Mouse (Mus musculus) left cerebral cortex, postnatal 4 days (tissue): ENCODE data around the gene Olfr721-ps1. TPM values are rescaled to one million over a fixed set of nuclear protein-coding genes. Genes with fewer than 3 reads are reported as not detected.

ENCODE experiments used
- DNase-seq: peaks from one replicate; pipeline ENCODE4 v3.0.0-alpha.2; 2022
- intact Hi-C: fragments of 180-260 bp; cut with DNase I; formaldehyde crosslinking; loops from one replicate; pipeline ENCODE4 v1.15.1; 2025
- total RNA-seq, 2 experiments: library from RNA; stranded (reverse); gene quantifications; 2 replicates each; pipeline ENCODE4 v1.2.3; 2021

The Olfr721-ps1 gene
- not detected for total RNA-seq

GRCm38 (mm10) chr14:14400998-14401397 is at the start of gene Olfr721-ps1:
Gene Olfr721-ps1, plus strand, starts transcription at chr14:14401298.
- no peak for DNase-seq
- intact Hi-C loops = no loop called here

- intact Hi-C loops = no loop called here
- DNase-seq = no peak
These were observed 49.1 kb upstream of the Olfr721-ps1 start for GRCm38 (mm10) chr14:14351721-14352590.

GRCm38 (mm10) chr14:14352606-14353005 is 48.5 kb upstream of the Olfr721-ps1 start:
- DNase-seq = no peak
- intact Hi-C loops = no loop called here

- DNase-seq = no peak
- intact Hi-C loops = no loop called here
These were observed 47.9 kb upstream of the Olfr721-ps1 start for GRCm38 (mm10) chr14:14353081-14353732.

GRCm38 (mm10) chr14:14353740-14354510 is 47.2 kb upstream of the Olfr721-ps1 start:
- DNase-seq = no peak
- intact Hi-C loops = no loop called here

- intact Hi-C loops = no loop called here
- DNase-seq = no peak
These were observed 46.4 kb upstream of the Olfr721-ps1 start for GRCm38 (mm10) chr14:14354511-14355359.

GRCm38 (mm10) chr14:14355360-14355646 is 45.8 kb upstream of the Olfr721-ps1 start:
- intact Hi-C loops = no loop called here
- no peak for DNase-seq

GRCm38 (mm10) chr14:14395535-14395934 is 5.6 kb upstream of the Olfr721-ps1 start:
- intact Hi-C loops = no loop called here
- no peak for DNase-seq

GRCm38 (mm10) chr14:14436078-14436658 is 35.1 kb downstream of the Olfr721-ps1 start:
- intact Hi-C loops = no loop called here
- DNase-seq = no peak

Other genes starting within 250 kb of the Olfr721-ps1 start
- gene Olfr720, start 214.5 kb upstream of the Olfr721-ps1 start, total RNA-seq = not detected
- not detected for gene Olfr31, start 78.5 kb upstream of the Olfr721-ps1 start, total RNA-seq
- 1 to 10 TPM; 6.0 TPM for gene Il3ra, start 55.0 kb upstream of the Olfr721-ps1 start, total RNA-seq